8 mouse cellular contexts compared by ENCODE assay signal in the genomic region with DNA sequence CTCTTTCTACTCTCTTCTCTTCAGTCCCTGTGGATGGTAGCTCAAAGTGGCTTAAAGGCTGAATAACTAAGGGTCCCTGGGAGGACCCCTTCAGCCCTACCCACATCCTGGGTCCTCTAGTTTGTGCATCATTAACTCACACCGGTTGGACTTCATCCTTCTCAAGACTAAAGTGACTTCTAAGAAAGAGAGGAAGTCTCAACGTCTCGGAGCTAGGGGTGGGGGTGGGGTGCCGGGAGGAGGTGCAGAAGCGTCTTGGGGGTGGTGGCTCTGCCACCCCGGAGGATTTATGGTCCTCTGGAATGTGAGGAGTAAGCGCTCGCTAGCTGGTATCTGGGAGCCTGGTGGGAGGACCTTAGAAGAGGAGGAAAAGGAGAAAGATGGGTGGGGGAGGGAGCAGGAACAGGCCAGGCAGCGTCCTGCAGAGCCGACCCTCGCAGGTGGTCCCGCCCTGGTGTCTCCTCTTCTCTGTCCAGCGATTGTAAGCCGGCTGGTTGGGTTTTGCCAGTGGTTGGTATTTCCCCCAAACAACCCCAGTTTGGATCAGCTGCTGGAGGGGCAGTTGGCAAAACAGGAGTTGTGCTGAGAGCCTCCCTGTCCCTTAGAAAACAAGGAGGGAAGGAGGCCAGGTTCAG. TPM values are rescaled to one million over a fixed set of nuclear protein-coding genes. Genes with fewer than 3 reads are reported as not detected.
DNase-seq lines count a peak whose midpoint lies in the region; ATAC-seq and TF ChIP-seq lines count a peak whose summit lies in the region.

No protein-coding gene starts in this region.

- peak overlapping the region; percentile 72 for H3K4me3 ChIP-seq in heart, embryonic 10.5 days
- peak overlapping the region; percentile 85 for H3K4me3 ChIP-seq in G1E (ENCODE audit: low read depth, low read length)
- peak overlapping the region; percentile 55 for H3K4me3 ChIP-seq in heart, postnatal 0 days (ENCODE audit: low read depth, low read length)
- peak overlapping the region; percentile 65 for H3K4me3 ChIP-seq in limb, embryonic 15.5 days
- peak overlapping the region; percentile 74 for H3K4me3 ChIP-seq in stomach, postnatal 0 days (ENCODE audit: low read depth, low read length)

- peak overlapping the region; percentile 54 for H3K9ac ChIP-seq in heart, postnatal 0 days (replicated peaks; ENCODE audit: low read depth, low read length)
- no peak overlapping the region for H3K9ac ChIP-seq in limb, embryonic 15.5 days
- peak overlapping the region; percentile 68 for H3K9ac ChIP-seq in stomach, postnatal 0 days (ENCODE audit: low read length)

- peaks cover 17% of the 10 kb centered on the region; the same call in 1 of the 2 replicates for H3K27me3 ChIP-seq in heart, embryonic 10.5 days (ENCODE audit: insufficient read depth, poor library complexity, severe bottlenecking)
- H3K27me3 ChIP-seq in G1E (ENCODE audit: insufficient read depth, low read length), result no peaks in the 10 kb centered on the region; the same call in 1 of the 2 replicates
- H3K27me3 ChIP-seq in heart, postnatal 0 days (ENCODE audit: control insufficient read depth, insufficient read depth, low read length), result peaks cover 13% of the 10 kb centered on the region; the same call in 1 of the 2 replicates
- H3K27me3 ChIP-seq in limb, embryonic 15.5 days, result peaks cover 42% of the 10 kb centered on the region
- no peaks in the 10 kb centered on the region for H3K27me3 ChIP-seq in stomach, postnatal 0 days (ENCODE audit: control insufficient read depth, insufficient read depth, low read length)

- no peak for DNase-seq in heart, embryonic 10.5 days (ENCODE audit: low spot score)
- DNase-seq in heart, postnatal 14 days, result no peak
- peak; percentile 68 for DNase-seq in G1E (ENCODE audit: low spot score)
- no peak for DNase-seq in heart, postnatal 0 days (ENCODE audit: low spot score)
- peak; percentile 54 for DNase-seq in stomach, postnatal 0 days (ENCODE audit: low spot score)
- DNase-seq in cerebellum, postnatal 4 days (ENCODE audit: low spot score in 2 of 2), result no peak

- no peak for TF ChIP-seq EP300 in heart, postnatal 0 days (IDR thresholded peaks at IDR 0.05; ENCODE audit: low read depth)
- no peak for TF ChIP-seq EP300 in stomach, postnatal 0 days (optimal IDR thresholded peaks at IDR 0.05)

- WGBS in heart, embryonic 10.5 days, result 1% methylated on average over 14 of the region's 14 CpGs
- WGBS in heart, postnatal 0 days, result 1% methylated on average over 14 of the region's 14 CpGs
- under 1% methylated on average over 14 of the region's 14 CpGs for WGBS in limb, embryonic 15.5 days
- under 1% methylated on average over 14 of the region's 14 CpGs for WGBS in stomach, postnatal 0 days

- H3K9me3 ChIP-seq in heart, embryonic 10.5 days, result no peaks in the 10 kb centered on the region
- H3K9me3 ChIP-seq in G1E (replicated peaks), result no peaks in the 10 kb centered on the region
- no peaks in the 10 kb centered on the region for H3K9me3 ChIP-seq in heart, postnatal 0 days (replicated peaks; ENCODE audit: control insufficient read depth, low read length)
- H3K9me3 ChIP-seq in limb, embryonic 15.5 days, result no peaks in the 10 kb centered on the region
- no peaks in the 10 kb centered on the region for H3K9me3 ChIP-seq in stomach, postnatal 0 days (ENCODE audit: control insufficient read depth, low read length)

- H3K4me2 ChIP-seq in heart, postnatal 0 days (ENCODE audit: low read depth, low read length), result peak overlapping the region; percentile 70
- peak overlapping the region; percentile 92 for H3K4me2 ChIP-seq in limb, embryonic 15.5 days
- peak overlapping the region; percentile 90 for H3K4me2 ChIP-seq in stomach, postnatal 0 days (replicated peaks; ENCODE audit: low read depth)

- H3K36me3 ChIP-seq in heart, embryonic 10.5 days, result no peaks in the 10 kb centered on the region
- peaks cover 48% of the 10 kb centered on the region for H3K36me3 ChIP-seq in G1E (replicated peaks)
- no peaks in the 10 kb centered on the region for H3K36me3 ChIP-seq in heart, postnatal 0 days (replicated peaks; ENCODE audit: control insufficient read depth, insufficient read depth, low read length)
- no peaks in the 10 kb centered on the region for H3K36me3 ChIP-seq in limb, embryonic 15.5 days
- no peaks in the 10 kb centered on the region for H3K36me3 ChIP-seq in stomach, postnatal 0 days (ENCODE audit: control insufficient read depth, insufficient read depth, low read length)

- intact Hi-C loops in heart, postnatal 14 days (cut with DNase I), result no loop called here

- TF ChIP-seq CTCF in G1E (IDR thresholded peaks at IDR 0.05; ENCODE audit: low read depth, low read length), result no peak
- no peak for TF ChIP-seq CTCF in heart, postnatal 0 days (IDR thresholded peaks at IDR 0.05; ENCODE audit: low read depth)
- TF ChIP-seq CTCF in stomach, postnatal 0 days (IDR thresholded peaks at IDR 0.05; ENCODE audit: low read depth), result no peak

- no peak for ATAC-seq in G1E (ENCODE audit: extremely low read depth, insufficient number of reproducible peaks, low FRiP score, poor library complexity, severe bottlenecking)
- no peak for ATAC-seq in heart, postnatal 0 days (ENCODE audit: insufficient read depth, low read depth)
- no peak for ATAC-seq in limb, embryonic 15.5 days (ENCODE audit: insufficient number of reproducible peaks, low FRiP score, low TSS enrichment, low read depth)
- no peak for ATAC-seq in stomach, postnatal 0 days (ENCODE audit: low FRiP score, low TSS enrichment)
- no peak for ATAC-seq in megakaryocyte progenitor cell, adult 5-6 weeks (replicated peaks; ENCODE audit: poor library complexity)

- H3K27ac ChIP-seq in heart, embryonic 10.5 days, result peak overlapping the region; percentile 84
- no peak overlapping the region for H3K27ac ChIP-seq in heart, postnatal 0 days (ENCODE audit: low read depth)
- no peak overlapping the region for H3K27ac ChIP-seq in limb, embryonic 15.5 days
- peak overlapping the region; percentile 84 for H3K27ac ChIP-seq in stomach, postnatal 0 days (replicated peaks)

- H3K4me1 ChIP-seq in heart, embryonic 10.5 days, result peaks cover 51% of the 10 kb centered on the region
- peaks cover 77% of the 10 kb centered on the region for H3K4me1 ChIP-seq in G1E (ENCODE audit: insufficient read depth, low read depth, low read length)
- H3K4me1 ChIP-seq in heart, postnatal 0 days (ENCODE audit: control insufficient read depth, insufficient read depth), result 0 out of 2 replicates have a peak, but pooled peaks cover 17% of the 10 kb centered on the region
- H3K4me1 ChIP-seq in limb, embryonic 15.5 days, result peaks cover 30% of the 10 kb centered on the region
- no peaks in the 10 kb centered on the region for H3K4me1 ChIP-seq in stomach, postnatal 0 days (replicated peaks; ENCODE audit: control insufficient read depth, insufficient read depth)

RNA-seq across cellular contexts. Expression of a gene that starts 1.3 kb away (rescaled TPM):
- polyA plus RNA-seq in heart, embryonic 10.5 days (2016; fragmentation: Nextera tagmentation; extraction: Ambion mirVana), result 29.5 and 74.6 TPM in 2 replicates
- 10 to 100 TPM; 12.7 to 13.5 TPM for total RNA-seq in heart, postnatal 14 days (2021)
- total RNA-seq in G1E (2014; fragmentation: Nextera tagmentation) (57.3 and 65.0 TPM in 2 replicates), G1E (2017) (91.5 and 94.5 TPM in 2 replicates)
- polyA plus RNA-seq in G1E (2012), result 285 and 357 TPM in 2 replicates
- total RNA-seq in heart, postnatal 0 days (2014; rRNA removed; ENCODE audit: low replicate concordance), result 11.3 and 13.6 TPM in 2 replicates
- polyA plus RNA-seq in heart, postnatal 0 days (2015; fragmentation: Nextera tagmentation; extraction: Ambion mirVana), result 12.3 and 14.2 TPM in 2 replicates
- polyA plus RNA-seq in limb, embryonic 15.5 days (2015; fragmentation: Nextera tagmentation; extraction: Ambion mirVana), result 41.8 and 43.9 TPM in 2 replicates
- 104 and 109 TPM in 2 replicates for polyA plus RNA-seq in stomach, postnatal 0 days (2015; fragmentation: Nextera tagmentation; extraction: Ambion mirVana)
- total RNA-seq in megakaryocyte progenitor cell, adult 5-6 weeks (2015), result 51.4 TPM in 2 replicates
- 44.7 and 49.4 TPM in 2 replicates for total RNA-seq in megakaryocyte progenitor cell, adult 5-6 weeks (2017)

RNA-seq across cellular contexts. Expression of a gene that starts 22.8 kb away (rescaled TPM):
- 9.6 TPM in 2 replicates for polyA plus RNA-seq in heart, embryonic 10.5 days (2016; fragmentation: Nextera tagmentation; extraction: Ambion mirVana)
- total RNA-seq in heart, postnatal 14 days (2021), result 1 to 10 TPM; 9.5 to 9.6 TPM
- total RNA-seq in G1E (2014; fragmentation: Nextera tagmentation), result 14.7 and 17.3 TPM in 2 replicates
- total RNA-seq in G1E (2017), result 2.6 and 4.2 TPM in 2 replicates
- polyA plus RNA-seq in G1E (2012), result 16.3 and 23.2 TPM in 2 replicates
- total RNA-seq in heart, postnatal 0 days (2014; rRNA removed; ENCODE audit: low replicate concordance), result 4.1 and 9.0 TPM in 2 replicates
- 6.0 and 6.4 TPM in 2 replicates for polyA plus RNA-seq in heart, postnatal 0 days (2015; fragmentation: Nextera tagmentation; extraction: Ambion mirVana)
- 15.8 and 15.9 TPM in 2 replicates for polyA plus RNA-seq in limb, embryonic 15.5 days (2015; fragmentation: Nextera tagmentation; extraction: Ambion mirVana)
- 6.3 and 8.2 TPM in 2 replicates for polyA plus RNA-seq in stomach, postnatal 0 days (2015; fragmentation: Nextera tagmentation; extraction: Ambion mirVana)
- 7.8 and 8.3 TPM in 2 replicates for total RNA-seq in megakaryocyte progenitor cell, adult 5-6 weeks (2015)
- total RNA-seq in megakaryocyte progenitor cell, adult 5-6 weeks (2017), result 2.4 and 8.2 TPM in 2 replicates

RNA-seq across cellular contexts. Expression of a gene that starts 23.2 kb away (rescaled TPM):
- polyA plus RNA-seq in heart, embryonic 10.5 days (2016; fragmentation: Nextera tagmentation; extraction: Ambion mirVana), result 15.8 and 17.0 TPM in 2 replicates
- 10 to 100 TPM; 17.0 to 17.1 TPM for total RNA-seq in heart, postnatal 14 days (2021)
- total RNA-seq in G1E (2014; fragmentation: Nextera tagmentation) (18.0 and 21.1 TPM in 2 replicates), G1E (2017) (26.5 and 38.3 TPM in 2 replicates)
- polyA plus RNA-seq in G1E (2012), result 23.2 and 23.7 TPM in 2 replicates
- total RNA-seq in heart, postnatal 0 days (2014; rRNA removed; ENCODE audit: low replicate concordance), result 7.7 and 8.0 TPM in 2 replicates
- 21.1 and 21.6 TPM in 2 replicates for polyA plus RNA-seq in heart, postnatal 0 days (2015; fragmentation: Nextera tagmentation; extraction: Ambion mirVana)
- 23.6 and 27.3 TPM in 2 replicates for polyA plus RNA-seq in limb, embryonic 15.5 days (2015; fragmentation: Nextera tagmentation; extraction: Ambion mirVana)
- 17.7 and 18.1 TPM in 2 replicates for polyA plus RNA-seq in stomach, postnatal 0 days (2015; fragmentation: Nextera tagmentation; extraction: Ambion mirVana)
- 17.4 and 17.8 TPM in 2 replicates for total RNA-seq in megakaryocyte progenitor cell, adult 5-6 weeks (2015)
- 20.2 and 25.5 TPM in 2 replicates for total RNA-seq in megakaryocyte progenitor cell, adult 5-6 weeks (2017)

RNA-seq across cellular contexts. Expression of a gene that starts 30.7 kb away (rescaled TPM):
- polyA plus RNA-seq in heart, embryonic 10.5 days (2016; fragmentation: Nextera tagmentation; extraction: Ambion mirVana), result 0.08 and 0.27 TPM in 2 replicates
- under 1 TPM; 0.46 to 0.69 TPM for total RNA-seq in heart, postnatal 14 days (2021)
- not detected in 2 replicates for total RNA-seq in G1E (2014; fragmentation: Nextera tagmentation)
- 1.6 TPM in 2 replicates for total RNA-seq in G1E (2017)
- not detected in 2 replicates for polyA plus RNA-seq in G1E (2012)
- 0.15 and 3.3 TPM in 2 replicates for total RNA-seq in heart, postnatal 0 days (2014; rRNA removed; ENCODE audit: low replicate concordance)
- polyA plus RNA-seq in heart, postnatal 0 days (2015; fragmentation: Nextera tagmentation; extraction: Ambion mirVana), result 0.63 and 0.96 TPM in 2 replicates
- polyA plus RNA-seq in limb, embryonic 15.5 days (2015; fragmentation: Nextera tagmentation; extraction: Ambion mirVana), result 0.46 and 0.65 TPM in 2 replicates
- 0.36 and 0.47 TPM in 2 replicates for polyA plus RNA-seq in stomach, postnatal 0 days (2015; fragmentation: Nextera tagmentation; extraction: Ambion mirVana)
- total RNA-seq in megakaryocyte progenitor cell, adult 5-6 weeks (2015), result 2.1 and 2.3 TPM in 2 replicates
- 1.6 and 1.8 TPM in 2 replicates for total RNA-seq in megakaryocyte progenitor cell, adult 5-6 weeks (2017)

Comparison
In these comparisons a context has a peak if more than half of its experiments do, and no peak if none do; other contexts are left out.
1. H3K27ac ChIP-seq: peak in heart, embryonic 10.5 days (single experiment) and stomach, postnatal 0 days (single experiment); none in heart, postnatal 0 days (single experiment) and limb, embryonic 15.5 days (single experiment).
2. DNase-seq: peak in G1E (single experiment) and stomach, postnatal 0 days (single experiment); none in heart, embryonic 10.5 days (single experiment), heart, postnatal 14 days (0 of 2), heart, postnatal 0 days (single experiment) and cerebellum, postnatal 4 days (0 of 2).
3. Peak in every context shown above with its lines, with median percentiles within 50 percentile points of each other: H3K4me3 ChIP-seq and H3K4me2 ChIP-seq.